8 mouse cellular contexts compared by ENCODE assay signal in the genomic region with DNA sequence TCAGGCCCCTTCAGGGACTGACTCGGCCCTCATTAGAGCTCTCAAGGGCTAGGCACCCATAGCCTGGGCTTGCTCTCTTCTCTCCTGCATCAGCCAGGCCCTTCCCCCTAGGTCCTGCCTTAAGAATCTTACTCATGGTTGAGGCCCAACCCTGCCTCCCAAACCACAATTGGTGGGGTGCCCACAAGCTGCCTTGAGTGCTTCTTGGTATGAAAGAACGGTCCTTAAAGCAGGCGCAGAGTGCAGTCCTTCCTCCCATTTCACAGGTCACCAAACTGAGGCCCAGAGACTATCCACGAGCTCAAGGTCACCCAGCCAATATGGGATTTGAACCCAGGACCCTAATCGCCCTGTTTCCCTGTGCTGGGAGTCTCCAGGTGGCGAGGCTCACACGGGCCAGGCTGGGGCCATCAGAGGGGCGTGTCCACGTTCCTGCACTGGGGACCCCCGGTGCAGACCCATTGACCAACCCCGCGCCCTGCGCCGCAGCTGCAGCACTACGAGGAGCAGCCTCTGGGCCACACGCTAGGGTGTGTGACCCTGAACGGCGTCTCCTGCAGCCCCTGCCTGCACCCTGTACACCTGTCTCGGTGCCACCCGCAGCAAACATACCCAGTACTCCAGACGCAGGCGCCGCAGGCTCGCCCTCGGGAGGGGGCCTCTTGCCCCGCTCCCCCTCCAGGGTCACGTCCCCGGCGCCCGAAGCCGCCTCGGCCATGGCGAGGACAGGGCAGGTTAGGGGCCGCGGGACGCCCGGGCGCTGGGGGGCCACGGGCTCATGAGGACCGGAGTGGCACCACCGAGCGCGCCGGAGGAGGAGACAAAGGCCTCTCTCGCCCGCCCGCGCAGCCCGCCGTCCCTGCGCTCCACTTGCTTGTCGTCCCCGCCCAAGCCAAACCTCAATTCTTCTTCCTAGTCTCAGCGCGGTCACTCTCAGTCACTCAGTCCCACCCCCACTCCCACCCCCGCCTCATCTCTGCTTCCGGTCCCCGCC. TPM values are rescaled to one million over a fixed set of nuclear protein-coding genes. Genes with fewer than 3 reads are reported as not detected.
A peak's percentile ranks its signal among the peaks of the same experiment; 100 is the strongest.
DNase-seq lines count a peak whose midpoint lies in the region; ATAC-seq and TF ChIP-seq lines count a peak whose summit lies in the region.

TSS of gene Ano8 (minus strand) at position 822 of the 994 bp plus-strand sequence.

- H3K4me2 ChIP-seq in heart, embryonic 14.5 days (ENCODE audit: low read length), result peak within 1 kb of the TSS; percentile 92
- peak within 1 kb of the TSS; percentile 87 for H3K4me2 ChIP-seq in liver, embryonic 13.5 days
- H3K4me2 ChIP-seq in stomach, embryonic 14.5 days (replicated peaks; ENCODE audit: low read depth, low read length), result peak within 1 kb of the TSS; percentile 96

- no peaks in the 10 kb centered on the region for H3K9me3 ChIP-seq in forebrain, embryonic 10.5 days
- no peaks in the 10 kb centered on the region for H3K9me3 ChIP-seq in heart, embryonic 14.5 days (ENCODE audit: control insufficient read depth, low read length)
- H3K9me3 ChIP-seq in liver, embryonic 13.5 days (replicated peaks), result no peaks in the 10 kb centered on the region
- no peaks in the 10 kb centered on the region for H3K9me3 ChIP-seq in stomach, embryonic 14.5 days (ENCODE audit: control insufficient read depth, low read depth, low read length)

- TF ChIP-seq POLR2A in bone marrow, adult 2 months (IDR thresholded peaks at IDR 0.05; ENCODE audit: borderline replicate concordance, control insufficient read depth, low read depth, low read length), result 0 out of 2 replicates have a peak, but pooled peaks have one; percentile 0

- ATAC-seq in heart, embryonic 14.5 days (ENCODE audit: insufficient number of reproducible peaks, insufficient read depth, low FRiP score, low read depth), result peak; percentile 54
- ATAC-seq in liver, embryonic 13.5 days (ENCODE audit: low read depth), result peak; percentile 24; the same call in 1 of the 2 replicates
- ATAC-seq in stomach, embryonic 14.5 days (ENCODE audit: insufficient number of reproducible peaks, insufficient read depth, low FRiP score, low read depth), result peak; percentile 68

- H3K27me3 ChIP-seq in forebrain, embryonic 10.5 days (ENCODE audit: poor library complexity, severe bottlenecking), result peaks cover 26% of the 10 kb centered on the region
- H3K27me3 ChIP-seq in heart, embryonic 14.5 days (ENCODE audit: control insufficient read depth, insufficient read depth, low read length), result peaks cover 9% of the 10 kb centered on the region; the same call in 1 of the 2 replicates
- peaks cover 21% of the 10 kb centered on the region for H3K27me3 ChIP-seq in liver, embryonic 13.5 days
- H3K27me3 ChIP-seq in stomach, embryonic 14.5 days (ENCODE audit: control insufficient read depth, insufficient read depth, low read length), result no peaks in the 10 kb centered on the region

- H3K4me1 ChIP-seq in bone marrow, adult 2 months (ENCODE audit: control insufficient read depth, insufficient read depth, low read length), result peaks cover 3% of the 10 kb centered on the region
- H3K4me1 ChIP-seq in forebrain, embryonic 10.5 days, result peaks cover 58% of the 10 kb centered on the region
- H3K4me1 ChIP-seq in heart, embryonic 14.5 days (ENCODE audit: control insufficient read depth in 2 of 2, insufficient read depth in 2 of 2, low read length in 2 of 2), result peaks cover 5 to 14% of the 10 kb centered on the region in 2 experiments; a peak in 3 of 4 replicates
- H3K4me1 ChIP-seq in liver, embryonic 13.5 days (replicated peaks), result peaks cover 64% of the 10 kb centered on the region
- peaks cover 18% of the 10 kb centered on the region for H3K4me1 ChIP-seq in stomach, embryonic 14.5 days (ENCODE audit: control insufficient read depth, insufficient read depth, low read length)

- peaks cover 51% of the 10 kb centered on the region for H3K36me3 ChIP-seq in forebrain, embryonic 10.5 days (replicated peaks)
- peaks cover 7% of the 10 kb centered on the region for H3K36me3 ChIP-seq in heart, embryonic 14.5 days (ENCODE audit: control insufficient read depth, insufficient read depth, low read length)
- peaks cover 7% of the 10 kb centered on the region for H3K36me3 ChIP-seq in liver, embryonic 13.5 days
- H3K36me3 ChIP-seq in stomach, embryonic 14.5 days (ENCODE audit: control insufficient read depth, insufficient read depth, low read length), result peaks cover 10% of the 10 kb centered on the region; the same call in 1 of the 2 replicates

- TF ChIP-seq CTCF in bone marrow, adult 2 months (IDR thresholded peaks at IDR 0.05; ENCODE audit: control insufficient read depth, insufficient read depth, low read length), result no peak

- H3K4me3 ChIP-seq in bone marrow, adult 2 months (replicated peaks; ENCODE audit: control insufficient read depth, low read depth, low read length), result peak within 1 kb of the TSS; percentile 62
- peak within 1 kb of the TSS; percentile 90 for H3K4me3 ChIP-seq in forebrain, embryonic 10.5 days
- peak within 1 kb of the TSS; percentile 70 to 71 for H3K4me3 ChIP-seq in heart, embryonic 14.5 days (ENCODE audit: control insufficient read depth in 1 of 2, insufficient read depth in 1 of 2, low read depth in 1 of 2, low read length in 2 of 2)
- H3K4me3 ChIP-seq in liver, embryonic 13.5 days (replicated peaks), result peak within 1 kb of the TSS; percentile 65
- H3K4me3 ChIP-seq in stomach, embryonic 14.5 days (ENCODE audit: low read depth, low read length), result peak within 1 kb of the TSS; percentile 76

- 5% methylated on average over 58 of the region's 58 CpGs for WGBS in bone marrow, adult 2 months
- WGBS in forebrain, embryonic 10.5 days, result 6% methylated on average over 57 of the region's 58 CpGs
- WGBS in heart, embryonic 14.5 days, result 8% methylated on average over 37 of the region's 58 CpGs
- 6% methylated on average over 57 of the region's 58 CpGs for WGBS in liver, embryonic 13.5 days (ENCODE audit: insufficient replicate concordance)
- WGBS in stomach, embryonic 14.5 days, result 5% methylated on average over 53 of the region's 58 CpGs

- H3K27ac ChIP-seq in bone marrow, adult 2 months (ENCODE audit: control insufficient read depth, insufficient read depth, low read depth, low read length, poor library complexity), result peak within 1 kb of the TSS; percentile 39
- peak within 1 kb of the TSS; percentile 99 for H3K27ac ChIP-seq in forebrain, embryonic 10.5 days
- H3K27ac ChIP-seq in heart, embryonic 14.5 days (replicated peaks in 1 of 2; ENCODE audit: control insufficient read depth in 1 of 2, insufficient read depth in 1 of 2, low read depth in 2 of 2, low read length in 2 of 2), result 0 out of 4 replicates have a peak within 1 kb of the TSS, but pooled peaks of 1 of the 2 experiments have one; percentile 47
- H3K27ac ChIP-seq in liver, embryonic 13.5 days, result no peak within 1 kb of the TSS
- H3K27ac ChIP-seq in stomach, embryonic 14.5 days (ENCODE audit: low read length), result peak within 1 kb of the TSS; percentile 69

- H3K9ac ChIP-seq in heart, embryonic 14.5 days (ENCODE audit: low read length), result peak within 1 kb of the TSS; percentile 87
- H3K9ac ChIP-seq in liver, embryonic 13.5 days, result peak within 1 kb of the TSS; percentile 74
- peak within 1 kb of the TSS; percentile 74 for H3K9ac ChIP-seq in stomach, embryonic 14.5 days (replicated peaks; ENCODE audit: low read depth, low read length)

- DNase-seq in CD4-positive helper T cell, adult 2 months (ENCODE audit: low read depth, low spot score), result peak; percentile 88
- peak; percentile 85 for DNase-seq in forebrain, embryonic 10.5 days (ENCODE audit: extremely low spot score, low spot score)
- peak; percentile 91 for DNase-seq in kidney, postnatal 10 days
- DNase-seq in liver, embryonic 13.5 days, result peak; percentile 57
- peak; percentile 86 to 90 for DNase-seq in natural killer cell, adult 2 months (ENCODE audit: low spot score in 2 of 2)

RNA-seq across cellular contexts. Expression of gene Ano8, which starts in this region (rescaled TPM):
- polyA plus RNA-seq in bone marrow, adult 2 months (2011; ENCODE audit: insufficient read depth, insufficient read length, low replicate concordance, missing spikeins), result 2.9 and 6.3 TPM in 2 replicates
- 1.8 TPM in 2 replicates for polyA plus RNA-seq in forebrain, embryonic 10.5 days (2016; fragmentation: Nextera tagmentation; extraction: Ambion mirVana)
- polyA plus RNA-seq in heart, embryonic 14.5 days (2014; fragmentation: Nextera tagmentation; extraction: Ambion mirVana), result 1.5 and 1.8 TPM in 2 replicates
- polyA plus RNA-seq in liver, embryonic 13.5 days (2015; fragmentation: Nextera tagmentation; extraction: Ambion mirVana), result 0.12 and 0.14 TPM in 2 replicates
- polyA plus RNA-seq in stomach, embryonic 14.5 days (2014; fragmentation: Nextera tagmentation; extraction: Ambion mirVana), result 2.3 TPM in 2 replicates

Comparison
In these comparisons a context has a peak if more than half of its experiments do, and no peak if none do; other contexts are left out.
1. Peak in DNase-seq, ATAC-seq, H3K4me3 ChIP-seq, H3K9ac ChIP-seq and H3K4me2 ChIP-seq in liver, embryonic 13.5 days; RNA of the gene not detected or under 1 TPM.